In genomic region chr3:101978299-101978994, GRCm38 (mm10) we compare ENCODE assay signal across 22 mouse cellular contexts. TPM values are rescaled to one million over a fixed set of nuclear protein-coding genes. Genes with fewer than 3 reads are reported as not detected.
A peak's percentile ranks its signal among the peaks of the same experiment; 100 is the strongest.
DNase-seq lines count a peak whose midpoint lies in the region; ATAC-seq lines count a peak whose summit lies in the region.
"Had no signal": no experiment of that assay in that cellular context is flagged by ENCODE, and none has a peak within 500 bp of the region (broad histone marks: within the 10 kb centered on the region; RNA-seq: fewer than 3 reads in every experiment).

No protein-coding gene starts in this region.

- H3K27ac ChIP-seq in midbrain, embryonic 14.5 days (replicated peaks; ENCODE audit: low read depth, low read length), result 0 out of 2 replicates have a peak overlapping the region, but pooled peaks have one; percentile 14
- H3K27ac ChIP-seq in midbrain, embryonic 10.5 days (replicated peaks), result no peak overlapping the region
- 0 out of 2 replicates have a peak overlapping the region, but pooled peaks have one; percentile 24 for H3K27ac ChIP-seq in hindbrain, embryonic 16.5 days (ENCODE audit: low read depth, low read length)
- H3K27ac ChIP-seq: embryonic facial prominence, embryonic 13.5 days; heart, adult 2 months; heart, embryonic 15.5 days; liver, embryonic 14.5 days; lung, embryonic 15.5 days; macrophage; stomach, postnatal 0 days had no signal

- WGBS in midbrain, embryonic 14.5 days, result 60% methylated on average over 10 of the region's 10 CpGs
- 86% methylated on average over 10 of the region's 10 CpGs for WGBS in midbrain, embryonic 10.5 days
- 51% methylated on average over 10 of the region's 10 CpGs for whole genome bisulfite sequencing in hindbrain, embryonic 16.5 days

- H3K9ac ChIP-seq in midbrain, embryonic 14.5 days (replicated peaks; ENCODE audit: low read length), result no peak overlapping the region
- H3K9ac ChIP-seq in hindbrain, embryonic 16.5 days (ENCODE audit: low read depth, low read length), result no peak overlapping the region
- H3K9ac ChIP-seq: embryonic facial prominence, embryonic 13.5 days; heart, embryonic 15.5 days; liver, embryonic 14.5 days; lung, embryonic 15.5 days had no signal

- no peaks in the 10 kb centered on the region for H3K27me3 ChIP-seq in midbrain, embryonic 14.5 days (ENCODE audit: control insufficient read depth, insufficient read depth, low read length)
- no peaks in the 10 kb centered on the region for H3K27me3 ChIP-seq in midbrain, embryonic 10.5 days (ENCODE audit: low read depth, poor library complexity, severe bottlenecking)
- no peaks in the 10 kb centered on the region for H3K27me3 ChIP-seq in hindbrain, embryonic 16.5 days (replicated peaks; ENCODE audit: control insufficient read depth, insufficient read depth, low read length)
- H3K27me3 ChIP-seq: embryonic facial prominence, embryonic 13.5 days; heart, embryonic 15.5 days; lung, embryonic 15.5 days; Patski had no signal

- H3K9me3 ChIP-seq in midbrain, embryonic 14.5 days (ENCODE audit: control insufficient read depth, low read length), result no peaks in the 10 kb centered on the region
- no peaks in the 10 kb centered on the region for H3K9me3 ChIP-seq in midbrain, embryonic 10.5 days (replicated peaks)
- no peaks in the 10 kb centered on the region for H3K9me3 ChIP-seq in hindbrain, embryonic 16.5 days (ENCODE audit: control insufficient read depth, low read length)
- H3K9me3 ChIP-seq: embryonic facial prominence, embryonic 13.5 days; heart, embryonic 15.5 days; lung, embryonic 15.5 days had no signal

- peak; percentile 13 to 38 for DNase-seq in frontal cortex, postnatal 36 days (ENCODE audit: low spot score in 2 of 2)
- DNase-seq in frontal cortex, postnatal 25 days (ENCODE audit: low spot score in 2 of 2), result no peak
- no peak for DNase-seq in midbrain, embryonic 14.5 days
- no peak for DNase-seq in midbrain, embryonic 10.5 days (ENCODE audit: low spot score)
- DNase-seq in thymus, postnatal 14 days, result no peak
- DNase-seq in gastrocnemius, adult 8-10 months (ENCODE audit: low spot score in 2 of 2), result no peak
- DNase-seq: adrenal gland, postnatal 14 days; cerebellum, adult 11-12 months; cerebellum, postnatal 14 days; gastrocnemius, postnatal 14 days; heart, adult 2 months; kidney, adult 11 months had no signal

- H3K4me2 ChIP-seq in midbrain, embryonic 14.5 days (ENCODE audit: low read length), result no peak overlapping the region
- no peak overlapping the region for H3K4me2 ChIP-seq in hindbrain, embryonic 16.5 days (ENCODE audit: low read length)
- H3K4me2 ChIP-seq: embryonic facial prominence, embryonic 13.5 days; heart, embryonic 15.5 days; lung, embryonic 15.5 days; midbrain, embryonic 11.5 days had no signal

- no peak overlapping the region for H3K4me3 ChIP-seq in midbrain, embryonic 14.5 days (replicated peaks; ENCODE audit: low read depth, low read length)
- no peak overlapping the region for H3K4me3 ChIP-seq in midbrain, embryonic 10.5 days
- H3K4me3 ChIP-seq in hindbrain, embryonic 16.5 days (ENCODE audit: low read length), result no peak overlapping the region
- H3K4me3 ChIP-seq: embryonic facial prominence, embryonic 13.5 days; heart, adult 2 months; heart, embryonic 15.5 days; lung, embryonic 15.5 days had no signal

- H3K36me3 ChIP-seq in midbrain, embryonic 14.5 days (ENCODE audit: control insufficient read depth, insufficient read depth, low read length), result no peaks in the 10 kb centered on the region
- no peaks in the 10 kb centered on the region for H3K36me3 ChIP-seq in midbrain, embryonic 10.5 days
- H3K36me3 ChIP-seq in hindbrain, embryonic 16.5 days (ENCODE audit: control insufficient read depth, insufficient read depth, low read length), result no peaks in the 10 kb centered on the region
- H3K36me3 ChIP-seq: embryonic facial prominence, embryonic 13.5 days; heart, embryonic 15.5 days; lung, embryonic 15.5 days had no signal

- H3K4me1 ChIP-seq in midbrain, embryonic 14.5 days (ENCODE audit: control insufficient read depth, insufficient read depth, low read length), result no peaks in the 10 kb centered on the region
- H3K4me1 ChIP-seq in midbrain, embryonic 10.5 days, result peaks cover 14% of the 10 kb centered on the region
- H3K4me1 ChIP-seq in hindbrain, embryonic 16.5 days (ENCODE audit: control insufficient read depth, insufficient read depth, low read depth, low read length), result no peaks in the 10 kb centered on the region; the same call in 1 of the 2 replicates
- H3K4me1 ChIP-seq: embryonic facial prominence, embryonic 13.5 days; heart, embryonic 15.5 days; lung, embryonic 15.5 days had no signal

- no peak for ATAC-seq in midbrain, embryonic 14.5 days (ENCODE audit: low FRiP score, low TSS enrichment)
- peak; percentile 32; the same call in 1 of the 2 replicates for ATAC-seq in hindbrain, embryonic 16.5 days
- ATAC-seq: Patski had no signal

RNA-seq across cellular contexts. Expression of gene Nhlh2, which starts 31.4 kb away (rescaled TPM):
- 45.0 and 46.2 TPM in 2 replicates for polyA plus RNA-seq in midbrain, embryonic 14.5 days (2014; fragmentation: Nextera tagmentation; extraction: Ambion mirVana)
- 33.8 and 58.4 TPM in 2 replicates for polyA plus RNA-seq in midbrain, embryonic 10.5 days (2016; fragmentation: Nextera tagmentation; extraction: Ambion mirVana)
- polyA plus RNA-seq in hindbrain, embryonic 16.5 days (2015; fragmentation: Nextera tagmentation; extraction: Ambion mirVana), result 25.6 and 32.3 TPM in 2 replicates
- not detected for total RNA-seq in gastrocnemius, adult 8-10 months (2022)
- total RNA-seq: adrenal gland, postnatal 14 days; gastrocnemius, postnatal 14 days; heart, adult 2 months; monocyte, adult 5-6 weeks had no signal
- polyA plus RNA-seq: heart, adult 2 months; heart, embryonic 15.5 days; liver, embryonic 14.5 days; macrophage; Patski; stomach, postnatal 0 days had no signal

RNA-seq across cellular contexts. Expression of gene Slc22a15, which starts 54.2 kb away (rescaled TPM):
- polyA plus RNA-seq in midbrain, embryonic 14.5 days (2014; fragmentation: Nextera tagmentation; extraction: Ambion mirVana), result 7.9 and 8.8 TPM in 2 replicates
- 3.7 and 5.0 TPM in 2 replicates for polyA plus RNA-seq in midbrain, embryonic 10.5 days (2016; fragmentation: Nextera tagmentation; extraction: Ambion mirVana)
- polyA plus RNA-seq in hindbrain, embryonic 16.5 days (2015; fragmentation: Nextera tagmentation; extraction: Ambion mirVana), result 4.5 and 5.4 TPM in 2 replicates
- total RNA-seq in gastrocnemius, adult 8-10 months (2022), result under 1 TPM; 0.39 to 0.85 (median 0.66) TPM

Comparison
In these comparisons a context has a peak if more than half of its experiments do, and no peak if none do; other contexts are left out.
1. DNase-seq: peak in frontal cortex, postnatal 36 days (2 of 2); none in frontal cortex, postnatal 25 days (0 of 2), midbrain, embryonic 14.5 days (single experiment), midbrain, embryonic 10.5 days (single experiment), thymus, postnatal 14 days (single experiment) and gastrocnemius, adult 8-10 months (0 of 2).